Mouse (Mus musculus) kidney, postnatal 4 days (tissue): ENCODE results near the gene Ctc1.

Experiments
- DNase-seq, 2 experiments: peaks; one replicate each; pipeline ENCODE4 v3.0.0; 2021; ENCODE audit warnings: mixed read lengths in 2 of 2

Ctc1 gene

DNA sequence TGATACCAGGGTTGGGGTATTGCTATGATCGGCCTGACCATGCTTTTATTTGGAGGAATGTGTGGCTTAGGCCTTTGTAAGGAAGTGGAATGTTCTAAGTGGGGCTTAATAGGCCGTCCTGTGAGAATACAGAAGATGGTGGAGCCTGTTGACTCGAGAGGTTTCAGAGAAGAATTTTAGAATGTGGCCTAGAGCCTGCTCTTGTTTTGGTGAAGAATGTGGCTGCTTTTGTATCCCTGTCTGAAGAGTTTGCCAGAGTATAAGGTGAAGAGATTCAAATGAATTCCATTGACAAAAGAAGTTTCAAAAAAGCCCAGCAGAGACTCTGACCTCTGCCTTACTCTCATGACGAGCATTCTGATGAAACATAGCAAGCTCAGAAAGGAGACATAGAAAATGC, 36.1 kb downstream of the Ctc1 start:
- no peak for DNase-seq

- DNase-seq, result no peak
Measured at GRCm38 (mm10) chr11:69052824-69053421, 37.2 kb downstream of the Ctc1 start.

GRCm38 (mm10) chr11:69053848-69054247, 38.1 kb downstream of the Ctc1 start:
- DNase-seq, result no peak

- DNase-seq, result no peak
Measured at GRCm38 (mm10) chr11:69058265-69058664, 42.6 kb downstream of the Ctc1 start.

- DNase-seq, result no peak
Measured at GRCm38 (mm10) chr11:69058729-69059356, 43.1 kb downstream of the Ctc1 start.

GRCm38 (mm10) chr11:69059357-69059974, 43.8 kb downstream of the Ctc1 start, which contains the start of gene Borcs6:
Gene Borcs6 (plus strand): TSS chr11:69059717.
- DNase-seq, result peak; percentile 92 to 96

- peak in 1 of 2 experiments; percentile 80 for DNase-seq
Measured at GRCm38 (mm10) chr11:69059975-69060411, 44.3 kb downstream of the Ctc1 start.

DNA sequence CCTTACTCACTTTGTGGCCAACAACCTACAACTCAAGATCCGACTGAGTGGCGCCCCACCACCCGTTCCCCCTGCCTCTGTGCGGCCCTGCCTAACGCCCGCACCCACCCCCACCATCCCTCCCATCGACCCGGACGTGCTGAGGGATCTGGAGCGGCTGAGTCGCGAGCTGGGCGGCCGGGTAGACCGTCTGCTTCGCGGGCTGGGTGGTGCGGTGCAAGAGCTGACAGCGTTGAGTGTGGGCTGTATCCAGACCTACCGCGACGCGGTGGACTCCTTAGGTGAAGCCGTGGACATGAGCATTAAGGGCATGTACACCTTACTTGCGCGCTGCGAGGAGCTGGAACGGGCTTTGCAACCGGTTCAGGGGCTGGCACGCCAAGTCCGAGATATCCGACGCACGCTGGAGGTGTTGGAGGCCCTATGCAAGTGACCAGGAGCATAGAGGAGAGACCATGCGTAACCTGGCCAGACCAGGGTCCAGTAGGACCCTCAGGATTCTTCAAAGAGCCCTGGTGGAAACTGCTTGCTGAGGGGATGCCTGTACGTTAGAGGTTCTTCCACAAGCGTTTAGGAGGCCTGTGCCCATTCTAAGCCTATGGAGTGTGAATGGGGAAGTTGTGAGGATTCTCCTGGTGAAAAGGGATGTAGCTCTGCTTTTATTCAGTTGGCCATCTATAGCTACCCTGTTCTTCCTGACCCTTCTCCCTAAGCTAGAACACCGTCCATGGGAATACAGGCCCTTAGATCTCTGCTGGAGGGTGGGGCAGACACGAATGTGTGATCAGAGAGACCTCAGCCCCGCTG, 44.9 kb downstream of the Ctc1 start:
- DNase-seq, result peak; percentile 56 to 69

- DNase-seq, result peak in 1 of 2 experiments; percentile 26
Measured at GRCm38 (mm10) chr11:69061255-69061912, 45.7 kb downstream of the Ctc1 start.

DNA sequence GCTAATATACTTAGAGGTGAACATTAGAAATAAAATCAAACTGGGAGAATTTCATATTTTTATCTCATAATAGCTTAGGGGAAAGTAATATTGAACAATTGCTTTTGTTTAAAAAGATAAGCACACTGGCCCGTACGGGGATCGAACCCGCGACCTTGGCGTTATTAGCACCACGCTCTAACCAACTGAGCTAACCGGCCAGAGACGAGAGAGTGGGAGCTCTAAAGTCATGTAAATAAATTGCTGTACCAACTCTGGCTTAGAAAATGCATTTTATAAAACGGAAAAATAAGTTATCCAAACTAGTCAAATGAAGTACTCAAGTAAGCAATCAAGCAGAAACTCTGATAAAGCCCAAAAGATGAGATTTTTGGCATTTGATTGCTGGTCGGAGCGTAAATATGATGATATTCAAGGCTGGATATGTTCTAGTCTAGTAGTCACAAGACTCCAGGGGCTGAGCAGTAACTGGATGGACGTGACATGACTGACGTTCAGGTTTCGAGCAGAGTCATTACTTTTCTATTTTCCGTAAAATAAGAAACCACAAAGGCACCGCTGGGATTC, 46.6 kb downstream of the Ctc1 start:
- DNase-seq, result peak; percentile 78 to 85

- DNase-seq, result peak; percentile 96
Measured at GRCm38 (mm10) chr11:69062761-69063224, 47.1 kb downstream of the Ctc1 start.

GRCm38 (mm10) chr11:69063413-69064201, 47.9 kb downstream of the Ctc1 start:
- peak; percentile 92 to 93 for DNase-seq

DNA sequence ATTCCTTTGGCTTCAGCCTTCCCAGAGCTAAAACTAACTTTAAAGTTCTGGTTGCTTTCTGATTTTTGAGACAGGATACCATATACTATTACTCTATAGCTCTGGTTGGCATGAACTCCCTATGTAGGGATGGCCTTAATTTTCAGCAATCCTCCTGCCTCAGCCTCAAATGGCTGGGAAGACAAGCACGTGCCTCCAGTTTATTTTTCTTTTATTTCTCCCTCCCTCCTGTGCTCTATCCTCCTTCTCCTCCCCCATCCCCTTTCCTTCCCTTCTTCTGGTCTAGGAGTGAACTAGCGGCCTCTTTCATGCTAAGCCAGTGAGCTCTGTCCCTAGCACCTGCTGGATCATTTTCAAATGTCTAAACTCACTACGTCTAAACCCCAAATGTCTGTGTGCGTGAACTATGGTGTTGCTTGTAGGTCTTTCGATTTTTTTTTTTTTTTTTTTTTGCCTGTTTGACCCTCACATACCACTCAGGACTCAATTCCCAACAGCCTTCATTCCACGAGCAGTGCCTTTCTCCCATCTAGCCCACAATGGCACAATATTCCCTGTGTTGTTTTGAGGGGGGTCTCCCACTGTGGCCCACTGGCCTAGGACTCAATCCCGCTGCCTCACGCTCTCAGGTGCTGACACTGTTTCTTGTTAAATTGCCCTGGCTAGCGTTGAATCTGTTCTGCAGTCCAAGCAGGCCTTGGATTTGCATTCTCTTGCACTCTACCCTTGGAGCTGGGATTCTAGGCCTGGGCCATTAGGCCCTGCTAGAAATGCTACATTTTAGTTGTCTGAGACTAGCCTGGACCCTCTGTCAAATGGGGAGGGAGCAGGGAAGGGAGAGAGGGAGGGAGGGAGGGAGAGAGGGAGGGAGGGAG, 48.8 kb downstream of the Ctc1 start:
- DNase-seq, result no peak

- no peak for DNase-seq
Measured at GRCm38 (mm10) chr11:69065394-69065925, 49.7 kb downstream of the Ctc1 start.

DNA sequence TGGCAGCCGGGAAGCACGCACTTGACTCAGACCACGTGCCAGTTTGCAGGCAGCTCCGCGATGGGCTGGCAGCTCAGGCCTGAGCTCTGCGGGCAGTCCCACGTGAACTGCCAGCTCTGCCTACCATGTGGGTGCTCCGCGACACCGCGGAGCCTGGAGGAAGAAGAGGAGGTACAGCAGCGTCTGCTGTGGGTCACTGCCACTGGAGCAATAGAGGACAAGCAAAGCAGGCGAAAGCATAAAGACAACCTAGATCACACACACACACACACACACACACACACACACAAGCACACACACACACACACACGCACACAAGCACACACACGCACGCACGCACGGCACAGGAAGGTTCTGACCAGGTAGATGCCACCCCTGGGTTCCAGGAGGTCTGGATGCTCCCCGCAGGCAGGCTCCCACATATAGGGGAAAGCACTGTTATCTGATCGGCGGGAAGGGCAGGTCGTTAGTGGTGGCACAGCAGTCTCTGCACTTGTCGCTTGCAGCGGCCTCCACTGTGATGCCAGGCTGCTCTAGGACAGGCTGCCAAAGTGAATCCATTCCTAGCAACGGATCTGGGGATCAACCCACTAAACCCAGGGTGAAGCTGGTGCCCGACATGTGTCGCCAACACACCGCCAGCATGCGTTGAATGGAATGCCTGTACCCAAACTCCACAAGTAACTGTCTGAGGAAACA, 50.6 kb downstream of the Ctc1 start:
- peak; percentile 30 to 49 for DNase-seq

GRCm38 (mm10) chr11:69066956-69067355, 51.2 kb downstream of the Ctc1 start:
- DNase-seq, result peak; percentile 93 to 94

- DNase-seq, result no peak
Measured at GRCm38 (mm10) chr11:69067601-69068000, 51.9 kb downstream of the Ctc1 start.

- DNase-seq, result peak in 1 of 2 experiments; percentile 67
Measured at GRCm38 (mm10) chr11:69070093-69070492, 54.4 kb downstream of the Ctc1 start.

DNA sequence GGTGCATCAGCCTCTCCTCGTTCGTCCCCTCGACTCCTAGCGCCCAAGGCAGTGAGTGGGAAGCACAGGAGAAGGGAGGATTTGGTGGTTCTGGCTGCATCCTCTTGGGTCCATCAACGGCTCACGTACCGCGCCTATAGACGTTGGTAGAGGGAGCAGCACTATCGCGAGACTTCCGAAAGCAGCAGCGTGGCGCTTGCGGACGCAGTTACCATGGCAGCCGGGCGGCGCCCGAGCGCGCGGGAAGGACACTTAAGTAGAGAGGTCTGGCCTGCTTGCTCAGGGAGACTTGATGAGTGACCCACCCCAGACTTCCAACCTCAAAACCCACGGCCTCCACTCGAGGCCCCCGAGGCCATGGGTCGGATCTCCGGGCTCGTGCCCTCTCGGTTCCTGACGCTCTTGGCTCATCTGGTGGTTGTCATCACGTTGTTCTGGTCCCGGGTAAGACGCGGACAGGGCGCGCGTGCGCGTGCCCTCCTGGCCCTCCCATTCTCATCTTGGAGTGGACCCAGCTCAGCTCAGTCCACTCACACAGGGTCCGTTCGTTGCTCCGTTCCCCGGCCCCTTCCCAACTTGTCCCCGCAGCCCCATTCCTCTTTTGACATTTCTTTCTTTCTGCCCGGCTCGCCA, 55.0 kb downstream of the Ctc1 start, which contains the start of gene Tmem107:
Gene Tmem107, plus strand, starts transcription at position 217 of the 633 bp plus-strand sequence.
- DNase-seq, result peak; percentile 94 to 97
